Mouse (Mus musculus): ENCODE results near the gene Slc44a1. TPM values are rescaled to one million over a fixed set of nuclear protein-coding genes. Genes with fewer than 3 reads are reported as not detected.

Slc44a1 gene
- polyA plus RNA-seq, 1 experiment: 16.6 TPM

GRCm38 (mm10) chr4:53526446-53526845, 86.2 kb downstream of the Slc44a1 start:
- no peak for TF ChIP-seq GATA1 (IDR thresholded peaks at IDR 0.05; ENCODE audit: low read length)

GRCm38 (mm10) chr4:53535795-53536194, 95.6 kb downstream of the Slc44a1 start:
- TF ChIP-seq GATA1 (IDR thresholded peaks at IDR 0.05; ENCODE audit: low read length): no peak

- no peak for TF ChIP-seq GATA1 (IDR thresholded peaks at IDR 0.05; ENCODE audit: low read length)
Measured at GRCm38 (mm10) chr4:53537101-53537500, 96.9 kb downstream of the Slc44a1 start.

- TF ChIP-seq GATA1 (IDR thresholded peaks at IDR 0.05; ENCODE audit: low read length): no peak
Measured at GRCm38 (mm10) chr4:53537539-53537938, 97.3 kb downstream of the Slc44a1 start.

GRCm38 (mm10) chr4:53538600-53538999, 98.4 kb downstream of the Slc44a1 start:
- no peak for TF ChIP-seq GATA1 (IDR thresholded peaks at IDR 0.05; ENCODE audit: low read length)

- no peak for TF ChIP-seq GATA1 (IDR thresholded peaks at IDR 0.05; ENCODE audit: low read length)
Measured at GRCm38 (mm10) chr4:53539929-53540328, 99.7 kb downstream of the Slc44a1 start.

GRCm38 (mm10) chr4:53543421-53543820, 103.2 kb downstream of the Slc44a1 start:
- no peak for TF ChIP-seq GATA1 (IDR thresholded peaks at IDR 0.05; ENCODE audit: low read length)

GRCm38 (mm10) chr4:53544889-53545288, 104.7 kb downstream of the Slc44a1 start:
- TF ChIP-seq GATA1 (IDR thresholded peaks at IDR 0.05; ENCODE audit: low read length): no peak

GRCm38 (mm10) chr4:53547381-53547780, 107.2 kb downstream of the Slc44a1 start:
- TF ChIP-seq GATA1 (IDR thresholded peaks at IDR 0.05; ENCODE audit: low read length): no peak

- no peak for TF ChIP-seq GATA1 (IDR thresholded peaks at IDR 0.05; ENCODE audit: low read length)
Measured at GRCm38 (mm10) chr4:53549375-53549774, 109.2 kb downstream of the Slc44a1 start.

- no peak for TF ChIP-seq GATA1 (IDR thresholded peaks at IDR 0.05; ENCODE audit: low read length)
Measured at GRCm38 (mm10) chr4:53564618-53565017, 124.4 kb downstream of the Slc44a1 start.

- no peak for TF ChIP-seq GATA1 (IDR thresholded peaks at IDR 0.05; ENCODE audit: low read length)
Measured at GRCm38 (mm10) chr4:53567065-53567464, 126.9 kb downstream of the Slc44a1 start.

- TF ChIP-seq GATA1 (IDR thresholded peaks at IDR 0.05; ENCODE audit: low read length): no peak
Measured at GRCm38 (mm10) chr4:53575558-53575957, 135.3 kb downstream of the Slc44a1 start.

- no peak for TF ChIP-seq GATA1 (IDR thresholded peaks at IDR 0.05; ENCODE audit: low read length)
Measured at GRCm38 (mm10) chr4:53587676-53588075, 147.5 kb downstream of the Slc44a1 start.

- TF ChIP-seq GATA1 (IDR thresholded peaks at IDR 0.05; ENCODE audit: low read length): no peak
Measured at GRCm38 (mm10) chr4:53588936-53589335, 148.7 kb downstream of the Slc44a1 start.

GRCm38 (mm10) chr4:53589466-53589865, 149.3 kb downstream of the Slc44a1 start:
- no peak for TF ChIP-seq GATA1 (IDR thresholded peaks at IDR 0.05; ENCODE audit: low read length)

GRCm38 (mm10) chr4:53590163-53590562, 149.9 kb downstream of the Slc44a1 start:
- TF ChIP-seq GATA1 (IDR thresholded peaks at IDR 0.05; ENCODE audit: low read length): no peak
